Mouse (Mus musculus) liver, embryonic 14.5 days (tissue): Measurements from ENCODE around the gene Phldb2.

Experiments used
- CTCF ChIP-seq: IDR thresholded peaks from 2 replicates; pipeline ENCODE4 v1.5.1; 2016; ENCODE audit warnings: antibody characterized with exemption, low read depth, control low read depth
- EP300 ChIP-seq: IDR thresholded peaks from 2 replicates; pipeline ENCODE4 v1.6.1; 2016; ENCODE audit warnings: antibody characterized with exemption, low read depth

- TF ChIP-seq CTCF (no peak), EP300 (no peak)
These were observed 31.5 kb upstream of the Phldb2 start for GRCm38 (mm10) chr16:45984610-45985606.
